Mouse (Mus musculus) ES-E14 (cell line): Measurements from ENCODE around the gene Htra2.

Experiments
- CHD2 ChIP-seq: IDR thresholded peaks from 2 replicates; pipeline ENCODE4 v1.6.1; 2014; ENCODE audit warnings: mild to moderate bottlenecking, low read depth, low read length, inconsistent platforms
- MAFK ChIP-seq: IDR thresholded peaks from 2 replicates; pipeline ENCODE4 v1.6.1; 2014; ENCODE audit warnings: mild to moderate bottlenecking, low read depth, low read length, inconsistent platforms; ENCODE audit not compliant: insufficient read depth
- ZC3H11A ChIP-seq: IDR thresholded peaks from 2 replicates; pipeline ENCODE4 v1.6.1; 2012; ENCODE audit warnings: low read depth, mild to moderate bottlenecking, inconsistent platforms, low read length, borderline replicate concordance
- ZNF384 ChIP-seq: IDR thresholded peaks from 2 replicates; pipeline ENCODE4 v1.6.1; 2012; ENCODE audit warnings: low read depth, low read length, inconsistent platforms

DNA sequence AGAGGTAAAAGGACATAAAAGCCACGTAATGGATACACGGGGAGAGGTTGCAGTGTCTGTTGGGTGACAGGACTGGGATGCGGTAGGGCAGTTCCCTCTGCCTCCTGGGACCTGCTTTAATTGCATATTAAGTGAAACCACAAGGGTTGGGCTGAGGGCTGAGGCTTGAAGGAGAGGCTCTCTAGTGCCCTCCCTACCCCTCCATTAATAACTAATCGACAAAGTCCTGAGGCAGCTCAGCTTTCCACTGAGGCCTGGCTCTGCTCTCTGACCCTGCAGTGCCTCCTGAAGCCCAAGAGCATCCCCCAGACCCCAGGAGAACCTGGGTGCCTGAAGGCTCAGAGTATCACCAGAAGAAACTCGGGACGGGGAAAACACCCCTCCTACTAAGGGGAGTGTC is 29.4 kb upstream of the Htra2 start:
- TF ChIP-seq ZNF384: no peak
- no peak for TF ChIP-seq CHD2
- no peak for TF ChIP-seq ZC3H11A
- TF ChIP-seq MAFK: no peak
